Mouse (Mus musculus) WW6 (cell line): ENCODE measurements around the gene Cd209b.
A peak's percentile ranks its signal among the peaks of the same experiment; 100 is the strongest.

ENCODE experiments used
- DNase-seq: peaks from one replicate; pipeline ENCODE4 v3.0.0-alpha.2; 2013; ENCODE audit warnings: low read depth, low spot score

The Cd209b gene

GRCm38 (mm10) chr8:3926744-3927143, at the start of gene Cd209b:
Cd209b (minus strand) TSS chr8:3926844.
- DNase-seq, result no peak

GRCm38 (mm10) chr8:3956037-3956436, 29.4 kb upstream of the Cd209b start:
- DNase-seq, result peak; percentile 14

DNA sequence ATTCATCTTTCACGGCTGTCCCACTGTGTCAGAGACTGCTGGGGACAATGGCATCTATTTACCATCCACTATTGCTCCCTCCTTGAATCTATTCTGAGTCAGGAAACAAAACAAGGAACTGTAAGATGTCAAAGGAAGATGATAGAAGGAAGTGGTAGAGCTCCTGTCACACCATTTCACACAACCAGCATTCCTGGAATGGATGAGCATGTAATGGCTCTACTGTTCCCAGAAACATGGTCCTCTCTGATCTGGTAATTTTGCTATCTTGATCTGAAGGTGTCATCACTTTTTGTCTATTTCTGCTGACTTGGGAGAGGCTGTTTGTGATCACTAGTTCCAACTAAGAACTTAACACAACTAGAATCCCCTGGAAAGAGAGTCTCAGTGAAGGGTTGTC, 28.0 kb upstream of the Cd209b start, which contains the start of gene Cd209c:
Cd209c (minus strand) TSS at position 101 of the 400 bp plus-strand sequence.
- DNase-seq, result no peak

DNA sequence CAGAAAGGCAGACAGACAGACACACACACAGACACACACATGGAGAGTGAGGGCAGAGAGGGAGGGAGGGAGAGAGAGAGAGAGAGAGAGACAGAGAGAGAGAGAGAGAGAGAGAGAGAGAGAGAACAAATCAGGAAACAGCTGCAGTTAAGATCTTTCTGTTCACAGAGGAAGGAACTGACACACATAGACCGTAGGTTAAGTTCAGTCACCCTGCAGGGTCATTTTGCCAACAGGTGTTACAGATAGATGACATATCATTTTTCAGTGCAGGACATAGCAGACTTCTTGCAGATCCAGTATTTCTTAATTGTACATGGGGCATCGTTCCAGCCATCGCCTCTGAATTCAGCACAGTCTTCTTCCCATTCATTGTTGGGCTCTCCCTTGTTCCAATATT, 13.4 kb upstream of the Cd209b start:
- DNase-seq, result no peak

GRCm38 (mm10) chr8:3878455-3878854, 48.2 kb downstream of the Cd209b start, which contains the start of gene Cd209d:
Cd209d (minus strand) TSS chr8:3878555.
- DNase-seq, result no peak

DNA sequence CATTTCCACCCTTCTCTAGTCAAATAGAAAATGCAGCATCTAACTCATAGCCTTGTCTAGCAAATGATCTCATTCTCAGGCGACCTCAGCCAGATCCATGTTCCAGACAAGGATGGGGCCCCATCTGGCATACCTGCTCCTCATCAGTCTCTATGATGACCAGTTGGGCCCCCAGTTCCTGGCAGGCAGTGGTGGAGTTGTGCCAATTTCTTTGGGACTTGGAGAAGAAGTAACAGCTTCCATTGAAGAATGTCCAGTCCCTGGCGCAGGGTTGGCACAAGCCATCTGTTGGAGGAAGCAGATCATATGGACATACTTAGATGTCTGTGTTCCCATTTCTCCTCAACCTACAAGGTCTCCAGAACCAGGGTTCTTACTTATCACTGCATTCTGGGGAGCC, 50.5 kb downstream of the Cd209b start:
- no peak for DNase-seq
